Mouse (Mus musculus) MEL (cell line): ENCODE measurements around the gene Cox7b. TPM values are rescaled to one million over a fixed set of nuclear protein-coding genes. Genes with fewer than 3 reads are reported as not detected.

ENCODE experiments used
- DNase-seq: peaks from one replicate; pipeline ENCODE4 v3.0.0; 2011; ENCODE audit warnings: low read depth, low spot score
- H3K27ac ChIP-seq: 2 replicates; pipeline ENCODE4 v1.5.1; 2012; ENCODE audit warnings: low read depth, mild to moderate bottlenecking, control low read depth, low read length, moderate library complexity; ENCODE audit not compliant: control insufficient read depth
- H3K27me3 ChIP-seq, 2 experiments: fragments of 150-350 bp in 1 of 2; sonication (generic) in 1 of 2; 2 replicates each; pipeline ENCODE4 v1.6.1; 2012; ENCODE audit warnings: low read length in 2 of 2, mild to moderate bottlenecking in 2 of 2, improper control_type of control experiment in 1 of 2, moderate library complexity in 1 of 2; ENCODE audit not compliant: insufficient read depth in 2 of 2, control insufficient read depth in 1 of 2
- H3K36me3 ChIP-seq, 2 experiments: 2 replicates each; pipeline ENCODE4 v1.6.1; 2012 to 2014; ENCODE audit warnings: low read length in 2 of 2, improper control_type of control experiment in 1 of 2, inconsistent platforms in 1 of 2, mild to moderate bottlenecking in 1 of 2; ENCODE audit not compliant: insufficient read depth in 2 of 2, control insufficient read depth in 1 of 2
- H3K4me1 ChIP-seq, 2 experiments: fragments of 150-350 bp in 1 of 2; sonication (generic) in 1 of 2; 2 replicates each; pipeline ENCODE4 v1.6.1; 2012; ENCODE audit warnings: low read length in 2 of 2, improper control_type of control experiment in 1 of 2, mild to moderate bottlenecking in 1 of 2; ENCODE audit not compliant: insufficient read depth in 2 of 2, control insufficient read depth in 1 of 2
- H3K4me3 ChIP-seq, 2 experiments: fragments of 150-350 bp in 1 of 2; sonication (generic) in 1 of 2; 2 replicates each; pipeline ENCODE4 v1.5.1; 2012; ENCODE audit warnings: low read depth in 2 of 2, low read length in 2 of 2, mild to moderate bottlenecking in 2 of 2, moderate library complexity in 2 of 2, control low read depth in 1 of 2, improper control_type of control experiment in 1 of 2; ENCODE audit not compliant: control insufficient read depth in 1 of 2, insufficient read depth in 1 of 2
- H3K79me2 ChIP-seq: 2 replicates; pipeline ENCODE4 v1.6.1; 2012; ENCODE audit warnings: mild to moderate bottlenecking, low read length, moderate library complexity; ENCODE audit not compliant: control insufficient read depth, poor library complexity, insufficient read depth
- H3K9ac ChIP-seq: 2 replicates; pipeline ENCODE4 v1.6.1; 2012; ENCODE audit warnings: low read depth, mild to moderate bottlenecking, control low read depth, low read length, moderate library complexity; ENCODE audit not compliant: control insufficient read depth, poor library complexity, severe bottlenecking
- H3K9me3 ChIP-seq: fragments of 150-350 bp; sonication (generic); replicated peaks from 2 replicates; pipeline ENCODE4 v1.6.1; 2012; ENCODE audit warnings: mild to moderate bottlenecking, low read length, improper control_type of control experiment, moderate library complexity; ENCODE audit not compliant: insufficient read depth
- BHLHE40 ChIP-seq: IDR thresholded peaks from 2 replicates; pipeline ENCODE4 v1.6.1; 2012; ENCODE audit warnings: low read depth, mild to moderate bottlenecking, inconsistent platforms, low read length, improper control_type of control experiment, borderline replicate concordance
- CHD1 ChIP-seq: IDR thresholded peaks from 2 replicates; pipeline ENCODE4 v1.6.1; 2012; ENCODE audit warnings: low read depth, mild to moderate bottlenecking, inconsistent platforms, low read length, improper control_type of control experiment
- CHD2 ChIP-seq: IDR thresholded peaks from 2 replicates; pipeline ENCODE4 v1.6.1; 2011; ENCODE audit warnings: low read length, improper control_type of control experiment
- CTCF ChIP-seq, 3 experiments: IDR thresholded peaks in 2 of 3; conservative IDR thresholded peaks in 1 of 3; 2 replicates each; pipeline ENCODE4 v1.5.1; 2011 to 2012; ENCODE audit warnings: low read length in 3 of 3, low read depth in 2 of 3, mild to moderate bottlenecking in 2 of 3, improper control_type of control experiment in 1 of 3, inconsistent platforms in 1 of 3, mixed read lengths in 1 of 3, moderate library complexity in 1 of 3; ENCODE audit not compliant: control insufficient read depth in 1 of 3, insufficient read depth in 1 of 3, poor library complexity in 1 of 3, severe bottlenecking in 1 of 3
- E2F4 ChIP-seq: IDR thresholded peaks from 2 replicates; pipeline ENCODE4 v1.6.1; 2011; ENCODE audit warnings: low read depth, low read length, improper control_type of control experiment, borderline replicate concordance
- ELF1 ChIP-seq: IDR thresholded peaks from 2 replicates; pipeline ENCODE4 v1.6.1; 2014; ENCODE audit warnings: low read depth, mild to moderate bottlenecking, inconsistent platforms, low read length, improper control_type of control experiment, moderate library complexity
- ETS1 ChIP-seq: IDR thresholded peaks from 2 replicates; pipeline ENCODE4 v1.6.1; 2012; ENCODE audit warnings: low read depth, mild to moderate bottlenecking, inconsistent platforms, low read length, improper control_type of control experiment, moderate library complexity
- GABPA ChIP-seq: IDR thresholded peaks from 2 replicates; pipeline ENCODE4 v1.6.1; 2012; ENCODE audit warnings: low read depth, mild to moderate bottlenecking, inconsistent platforms, low read length, improper control_type of control experiment, moderate library complexity
- GATA1 ChIP-seq: IDR thresholded peaks from 2 replicates; pipeline ENCODE4 v1.6.1; 2011; ENCODE audit warnings: low read depth, low read length, improper control_type of control experiment
- HCFC1 ChIP-seq: IDR thresholded peaks from 2 replicates; pipeline ENCODE4 v1.6.1; 2012; ENCODE audit warnings: low read depth, mild to moderate bottlenecking, inconsistent platforms, low read length, improper control_type of control experiment, moderate library complexity
- JUND ChIP-seq: IDR thresholded peaks from 2 replicates; pipeline ENCODE4 v1.6.1; 2011; ENCODE audit warnings: low read depth, mild to moderate bottlenecking, improper control_type of control experiment, low read length
- KAT2A ChIP-seq: conservative IDR thresholded peaks from 2 replicates; pipeline ENCODE4 v1.6.1; 2012; ENCODE audit warnings: low read depth, low read length, improper control_type of control experiment, inconsistent platforms
- MAFK ChIP-seq: IDR thresholded peaks from 2 replicates; pipeline ENCODE4 v1.6.1; 2011; ENCODE audit warnings: low read depth, mild to moderate bottlenecking, low read length, improper control_type of control experiment, borderline replicate concordance
- MAX ChIP-seq: IDR thresholded peaks from 2 replicates; pipeline ENCODE4 v1.6.1; 2011; ENCODE audit warnings: low read length, improper control_type of control experiment
- MAZ ChIP-seq: IDR thresholded peaks from 2 replicates; pipeline ENCODE4 v1.6.1; 2012; ENCODE audit warnings: low read depth, mild to moderate bottlenecking, inconsistent platforms, low read length, improper control_type of control experiment
- MEF2A ChIP-seq: IDR thresholded peaks from 2 replicates; pipeline ENCODE4 v1.6.1; 2014; ENCODE audit warnings: low read depth, mild to moderate bottlenecking, inconsistent platforms, low read length, improper control_type of control experiment; ENCODE audit not compliant: poor library complexity, insufficient replicate concordance, severe bottlenecking; ENCODE audit errors: extremely low read depth
- MXI1 ChIP-seq: IDR thresholded peaks from 2 replicates; pipeline ENCODE4 v1.6.1; 2011; ENCODE audit warnings: mild to moderate bottlenecking, low read depth, low read length, improper control_type of control experiment
- MYC ChIP-seq: IDR thresholded peaks from 2 replicates; pipeline ENCODE4 v1.6.1; 2011; ENCODE audit warnings: low read depth, mild to moderate bottlenecking, low read length, improper control_type of control experiment, moderate library complexity
- NELFE ChIP-seq: IDR thresholded peaks from 2 replicates; pipeline ENCODE4 v1.6.1; 2011; ENCODE audit warnings: low read depth, low read length, improper control_type of control experiment
- NRF1 ChIP-seq: IDR thresholded peaks from 2 replicates; pipeline ENCODE4 v1.6.1; 2014; ENCODE audit warnings: low read depth, mild to moderate bottlenecking, inconsistent platforms, low read length, improper control_type of control experiment, moderate library complexity; ENCODE audit not compliant: poor library complexity, insufficient read depth, severe bottlenecking
- POLR2A ChIP-seq, 2 experiments: IDR thresholded peaks; 2 replicates each; pipeline ENCODE4 v1.6.1; 2011 to 2012; ENCODE audit warnings: low read length in 2 of 2, mild to moderate bottlenecking in 2 of 2, control low read depth in 1 of 2, improper control_type of control experiment in 1 of 2, low read depth in 1 of 2, moderate library complexity in 1 of 2; ENCODE audit not compliant: control insufficient read depth in 1 of 2, insufficient read depth in 1 of 2, poor library complexity in 1 of 2
- POLR2AphosphoS2 ChIP-seq: IDR thresholded peaks from 2 replicates; pipeline ENCODE4 v1.6.1; 2011; ENCODE audit warnings: low read length, improper control_type of control experiment
- POLR2AphosphoS5 ChIP-seq: IDR thresholded peaks from 2 replicates; pipeline ENCODE4 v1.6.1; 2012; ENCODE audit warnings: low read depth, borderline replicate concordance, mild to moderate bottlenecking, inconsistent platforms, low read length, moderate library complexity, mixed read lengths
- RAD21 ChIP-seq: IDR thresholded peaks from 2 replicates; pipeline ENCODE4 v1.6.1; 2011; ENCODE audit warnings: mild to moderate bottlenecking, low read depth, low read length, improper control_type of control experiment
- RCOR1 ChIP-seq: IDR thresholded peaks from 2 replicates; pipeline ENCODE4 v1.6.1; 2012; ENCODE audit warnings: low read depth, mild to moderate bottlenecking, inconsistent platforms, low read length, improper control_type of control experiment
- SIN3A ChIP-seq: IDR thresholded peaks from 2 replicates; pipeline ENCODE4 v1.6.1; 2012; ENCODE audit warnings: low read length, improper control_type of control experiment, inconsistent platforms
- SMC3 ChIP-seq: IDR thresholded peaks from 2 replicates; pipeline ENCODE4 v1.6.1; 2011; ENCODE audit warnings: low read depth, low read length, improper control_type of control experiment
- TAL1 ChIP-seq: IDR thresholded peaks from 2 replicates; pipeline ENCODE4 v1.6.1; 2012; ENCODE audit warnings: mild to moderate bottlenecking, inconsistent platforms, low read length, moderate library complexity, mixed read lengths
- TBP ChIP-seq: IDR thresholded peaks from 2 replicates; pipeline ENCODE4 v1.8.0; 2011; ENCODE audit warnings: low read depth, low read length, improper control_type of control experiment
- TCF12 ChIP-seq: IDR thresholded peaks from 2 replicates; pipeline ENCODE4 v1.6.1; 2014; ENCODE audit warnings: low read depth, mild to moderate bottlenecking, inconsistent platforms, low read length, improper control_type of control experiment, moderate library complexity
- UBTF ChIP-seq: IDR thresholded peaks from 2 replicates; pipeline ENCODE4 v1.6.1; 2012; ENCODE audit warnings: low read depth, mild to moderate bottlenecking, inconsistent platforms, low read length, improper control_type of control experiment, moderate library complexity, borderline replicate concordance; ENCODE audit not compliant: insufficient read depth
- USF1 ChIP-seq: IDR thresholded peaks from 2 replicates; pipeline ENCODE4 v1.6.1; 2014; ENCODE audit warnings: low read depth, mild to moderate bottlenecking, inconsistent platforms, low read length, improper control_type of control experiment, moderate library complexity
- USF2 ChIP-seq, 2 experiments: IDR thresholded peaks; 2 replicates each; pipeline ENCODE4 v1.6.1; 2011 to 2012; ENCODE audit warnings: improper control_type of control experiment in 2 of 2, low read length in 2 of 2, borderline replicate concordance in 1 of 2, inconsistent platforms in 1 of 2, low read depth in 1 of 2, mild to moderate bottlenecking in 1 of 2; ENCODE audit not compliant: insufficient read depth in 1 of 2
- ZC3H11A ChIP-seq: IDR thresholded peaks from 2 replicates; pipeline ENCODE4 v1.6.1; 2012; ENCODE audit warnings: low read depth, mild to moderate bottlenecking, inconsistent platforms, low read length, improper control_type of control experiment
- ZMIZ1 ChIP-seq: IDR thresholded peaks from 2 replicates; pipeline ENCODE4 v1.6.1; 2012; ENCODE audit warnings: low read depth, mild to moderate bottlenecking, inconsistent platforms, low read length, improper control_type of control experiment, moderate library complexity
- ZNF384 ChIP-seq: IDR thresholded peaks from 2 replicates; pipeline ENCODE4 v1.6.1; 2012; ENCODE audit warnings: low read depth, mild to moderate bottlenecking, inconsistent platforms, low read length, improper control_type of control experiment
- polyA plus RNA-seq, 2 experiments: library from polyadenylated mRNA; stranded (reverse) in 1 of 2; unstranded in 1 of 2; fragments of >175 nt in 1 of 2; fragments of >200 nt in 1 of 2; gene quantifications; 2 replicates each; pipeline versions ENCODE4 v1.2.1 to v1.2.4; 2012; ENCODE audit warnings: low replicate concordance in 2 of 2, low read depth in 1 of 2; ENCODE audit not compliant: insufficient read length in 2 of 2, insufficient read depth in 1 of 2, missing spikeins in 1 of 2
- total RNA-seq: library from RNA; depleted of rRNA; stranded (reverse); fragments of 300-350 nt; gene quantifications from 2 replicates; pipeline ENCODE4 v1.2.3, GENCODE M21; 2012

Gene Cox7b
- total and polyA plus RNA-seq, 3 experiments: 245 to 1,065 (median 721) TPM

DNA sequence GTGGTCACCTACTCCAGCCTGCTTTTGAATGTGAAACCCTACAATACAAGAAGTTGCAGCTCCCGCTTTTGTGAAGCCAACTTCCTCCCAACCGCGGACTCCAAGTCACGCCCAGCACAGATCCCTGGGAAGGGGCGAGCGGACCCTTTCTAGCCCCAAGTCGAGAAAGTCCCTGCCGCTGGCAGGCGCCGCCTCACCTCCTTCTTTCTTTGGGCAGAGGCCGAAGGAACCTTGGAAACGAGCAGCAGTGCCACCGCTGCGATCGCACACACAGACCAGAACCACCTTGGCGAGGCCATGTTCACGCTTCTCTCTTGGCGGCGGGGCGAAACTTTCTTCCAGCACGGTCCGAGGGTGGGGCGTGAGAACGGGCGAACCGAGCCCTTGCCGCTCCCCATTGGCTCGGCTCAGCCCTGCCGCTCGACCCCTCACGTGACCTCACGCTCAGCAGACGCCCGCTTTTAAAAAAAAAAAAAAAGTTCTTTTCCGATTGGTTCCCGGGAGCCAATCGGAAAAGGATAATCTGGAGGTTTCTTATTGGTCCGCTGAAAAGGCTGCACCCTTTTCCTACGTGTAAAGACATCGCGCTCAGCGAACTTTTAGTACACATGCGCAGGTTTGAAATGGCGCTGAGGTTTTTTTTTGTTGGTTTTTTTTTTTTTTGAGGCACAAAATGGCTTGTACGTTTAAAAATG, 3.9 kb upstream of the Cox7b start, which contains the start of gene Magt1:
TSS of gene Magt1 (minus strand) at position 442 of the 695 bp plus-strand sequence.
- Histone ChIP-seq H3K4me3 (peak within 1 kb of the TSS; percentile 84 to 94), H3K36me3 (peaks cover 0 to 21% of the 10 kb centered on the region in 2 experiments; a peak in 2 of 4 replicates), H3K79me2 (peaks cover 45% of the 10 kb centered on the region), H3K27me3 (no peaks in the 10 kb centered on the region), H3K9me3 (no peaks in the 10 kb centered on the region), H3K4me1 (peaks cover 3 to 8% of the 10 kb centered on the region in 2 experiments; a peak in 3 of 4 replicates), H3K9ac (peak within 1 kb of the TSS; percentile 85), H3K27ac (peak within 1 kb of the TSS; percentile 95)
- DNase-seq: peak; percentile 92
- TF ChIP-seq RCOR1: no peak
- TF ChIP-seq CTCF (IDR thresholded peaks at IDR 0.05 in 2 of 3, conservative IDR thresholded peaks at IDR 0.05 in 1 of 3; ENCODE audit: control insufficient read depth in 1 of 3, insufficient read depth in 1 of 3, low read depth in 2 of 3, low read length in 3 of 3, poor library complexity in 1 of 3, severe bottlenecking in 1 of 3): no peak
- TF ChIP-seq RAD21: no peak
- TF ChIP-seq TBP: peak; percentile 68
- TF ChIP-seq MXI1: peak; percentile 47
- TF ChIP-seq BHLHE40: peak; percentile 94
- 0 out of 2 replicates have a peak, but pooled peaks have one; percentile 9 for TF ChIP-seq TCF12
- TF ChIP-seq MAFK: no peak
- no peak for TF ChIP-seq MAZ
- TF ChIP-seq ETS1: peak; percentile 33
- peak; percentile 71 for TF ChIP-seq HCFC1
- no peak for TF ChIP-seq ZC3H11A
- TF ChIP-seq NELFE: peak; percentile 83
- TF ChIP-seq ZNF384: peak; percentile 97
- TF ChIP-seq POLR2AphosphoS5: no peak
- no peak for TF ChIP-seq GABPA
- TF ChIP-seq MEF2A: no peak
- no peak for TF ChIP-seq GATA1
- TF ChIP-seq POLR2AphosphoS2: peak; percentile 59; the same call in 1 of the 2 replicates
- TF ChIP-seq NRF1: peak; percentile 78
- no peak; the same call in 1 of the 2 replicates for TF ChIP-seq KAT2A
- no peak for TF ChIP-seq CHD1
- peak; percentile 60; the same call in 1 of the 2 replicates for TF ChIP-seq E2F4
- TF ChIP-seq ZMIZ1: peak; percentile 66; the same call in 1 of the 2 replicates
- peak; percentile 82 for TF ChIP-seq MYC
- TF ChIP-seq ELF1: no peak
- peak; percentile 99 for TF ChIP-seq USF1
- TF ChIP-seq JUND: no peak
- peak; percentile 56 for TF ChIP-seq SIN3A
- TF ChIP-seq SMC3: no peak
- no peak for TF ChIP-seq TAL1
- no peak for TF ChIP-seq CHD2
- TF ChIP-seq UBTF: no peak
- TF ChIP-seq POLR2A (IDR thresholded peaks at IDR 0.05; ENCODE audit: control insufficient read depth in 1 of 2, insufficient read depth in 1 of 2, low read depth in 1 of 2, low read length in 2 of 2, poor library complexity in 1 of 2): peak; percentile 75 to 83; a peak in 3 of 4 replicates
- peak; percentile 90 for TF ChIP-seq MAX
- peak in 1 of 2 experiments; percentile 89; a peak in 3 of 4 replicates for TF ChIP-seq USF2 (IDR thresholded peaks at IDR 0.05; ENCODE audit: borderline replicate concordance in 1 of 2, insufficient read depth in 1 of 2, low read depth in 1 of 2, low read length in 2 of 2)
